Mouse (Mus musculus): ENCODE measurements around the gene Phf23. TPM values are rescaled to one million over a fixed set of nuclear protein-coding genes. Genes with fewer than 3 reads are reported as not detected.
A peak's percentile ranks its signal among the peaks of the same experiment; 100 is the strongest.

Phf23 gene
- polyA plus RNA-seq, 1 experiment from 2014 or later = 48.5 TPM

DNA sequence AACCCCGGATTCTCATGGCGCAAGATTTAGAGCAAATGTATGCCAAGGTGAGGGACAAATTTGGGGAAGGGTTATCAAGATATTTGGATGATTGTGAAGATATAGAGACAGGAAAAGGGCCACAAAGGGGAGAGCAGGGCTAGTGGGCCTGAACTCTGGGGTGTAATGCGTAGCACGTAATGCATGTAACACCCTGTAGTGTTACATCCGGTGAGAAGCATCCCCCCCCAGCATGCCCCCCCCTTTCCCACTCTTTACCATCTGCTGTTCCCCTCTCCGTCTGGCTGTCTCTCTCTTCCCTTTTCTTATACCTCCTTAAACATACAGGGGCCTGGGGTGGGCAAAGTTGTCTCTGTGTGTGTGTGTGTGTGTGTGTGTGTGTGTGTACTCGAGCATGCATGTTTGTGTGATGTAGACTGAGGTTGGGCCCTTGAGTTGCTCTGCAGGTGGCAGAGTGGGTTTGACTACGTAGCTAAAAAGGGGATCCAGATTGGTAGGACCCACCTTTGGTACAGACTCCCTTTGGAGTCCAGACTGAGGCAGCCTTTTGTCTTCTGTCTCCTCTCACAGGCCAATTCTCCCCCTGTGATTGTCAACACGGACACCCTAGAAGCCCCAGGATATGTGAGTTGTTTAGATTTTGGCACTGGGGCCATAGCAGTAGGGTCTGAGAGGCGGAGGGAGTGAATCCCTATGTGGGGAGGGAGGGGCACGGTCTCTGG lies 34.4 kb downstream of the Phf23 start:
- H3K27ac ChIP-seq (ENCODE audit: low read depth, low read length) = 0 out of 2 replicates have a peak overlapping the region, but pooled peaks have one; percentile 77
- H3K4me3 ChIP-seq (ENCODE audit: low read length) = no peak overlapping the region
- 37% methylated on average over 11 of the region's 11 CpGs for WGBS
- peak overlapping the region; percentile 43; the same call in 1 of the 2 replicates for H3K4me2 ChIP-seq (replicated peaks; ENCODE audit: low read depth, low read length)
- peaks cover 48% of the 10 kb centered on the region for H3K4me1 ChIP-seq (ENCODE audit: control insufficient read depth, insufficient read depth, low read length)
- H3K27me3 ChIP-seq (ENCODE audit: control insufficient read depth, insufficient read depth, low read length) = no peaks in the 10 kb centered on the region
- peaks cover 30% of the 10 kb centered on the region for H3K36me3 ChIP-seq (ENCODE audit: control insufficient read depth, insufficient read depth, low read length)
- no peak overlapping the region for H3K9ac ChIP-seq (ENCODE audit: low read depth, low read length)
- no peak for ATAC-seq (ENCODE audit: low FRiP score, low TSS enrichment)
- H3K9me3 ChIP-seq (ENCODE audit: control insufficient read depth, low read length) = no peaks in the 10 kb centered on the region

DNA sequence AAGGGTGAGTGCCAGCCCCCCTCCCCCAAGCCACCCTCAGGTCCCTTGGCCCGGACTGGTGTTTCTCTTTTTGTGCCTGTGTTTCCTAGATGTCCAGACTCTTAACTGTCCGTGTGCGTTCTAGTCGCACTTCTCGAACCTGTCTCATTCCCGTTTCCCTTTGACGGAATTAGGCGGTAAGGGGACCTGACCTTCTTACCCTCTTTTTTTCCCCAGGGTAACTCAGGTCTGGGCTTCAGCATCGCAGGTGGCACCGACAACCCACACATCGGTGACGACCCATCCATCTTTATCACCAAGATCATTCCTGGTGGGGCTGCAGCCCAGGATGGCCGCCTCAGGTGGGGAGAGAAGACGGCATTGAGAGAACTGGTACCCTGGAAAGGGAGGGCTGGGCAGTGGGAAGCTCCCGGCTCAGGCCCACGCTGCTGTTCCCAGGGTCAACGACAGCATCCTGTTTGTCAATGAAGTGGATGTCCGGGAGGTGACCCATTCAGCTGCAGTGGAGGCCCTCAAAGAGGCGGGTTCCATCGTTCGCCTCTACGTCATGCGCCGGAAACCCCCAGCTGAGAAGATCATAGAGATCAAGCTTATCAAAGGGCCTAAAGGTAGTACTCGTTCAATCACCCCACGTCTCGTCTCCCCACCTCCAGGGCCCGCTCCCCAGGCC lies 35.2 kb downstream of the Phf23 start:
- Histone ChIP-seq H3K36me3 (ENCODE audit: control insufficient read depth, insufficient read depth, low read length) (peaks cover 30% of the 10 kb centered on the region), H3K4me1 (ENCODE audit: control insufficient read depth, insufficient read depth, low read length) (peaks cover 44% of the 10 kb centered on the region), H3K9me3 (ENCODE audit: control insufficient read depth, low read length) (no peaks in the 10 kb centered on the region), H3K4me2 (replicated peaks; ENCODE audit: low read depth, low read length) (no peak overlapping the region), H3K4me3 (ENCODE audit: low read length) (no peak overlapping the region), H3K27ac (ENCODE audit: low read depth, low read length) (no peak overlapping the region), H3K27me3 (ENCODE audit: control insufficient read depth, insufficient read depth, low read length) (no peaks in the 10 kb centered on the region), H3K9ac (ENCODE audit: low read depth, low read length) (no peak overlapping the region)
- WGBS = 95% methylated on average over 28 of the region's 28 CpGs
- no peak for ATAC-seq (ENCODE audit: low FRiP score, low TSS enrichment)

DNA sequence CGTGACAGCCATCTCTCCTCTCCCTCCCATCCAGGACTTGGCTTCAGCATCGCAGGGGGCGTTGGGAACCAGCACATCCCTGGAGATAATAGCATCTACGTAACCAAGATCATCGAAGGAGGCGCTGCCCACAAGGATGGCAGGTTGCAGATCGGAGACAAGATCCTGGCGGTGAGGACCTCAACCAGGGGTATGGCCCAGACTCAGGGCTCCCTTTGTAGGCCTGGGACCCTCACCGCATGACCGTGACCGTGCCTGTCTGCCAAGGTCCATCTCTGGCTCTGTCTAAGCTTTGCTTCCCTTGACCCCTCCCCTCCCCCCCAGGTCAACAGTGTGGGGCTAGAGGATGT lies 35.7 kb downstream of the Phf23 start:
- peaks cover 30% of the 10 kb centered on the region for H3K36me3 ChIP-seq (ENCODE audit: control insufficient read depth, insufficient read depth, low read length)
- H3K27ac ChIP-seq (ENCODE audit: low read depth, low read length) = no peak overlapping the region
- H3K4me3 ChIP-seq (ENCODE audit: low read length) = no peak overlapping the region
- ATAC-seq (ENCODE audit: low FRiP score, low TSS enrichment) = no peak
- H3K4me1 ChIP-seq (ENCODE audit: control insufficient read depth, insufficient read depth, low read length) = peaks cover 39% of the 10 kb centered on the region
- H3K9ac ChIP-seq (ENCODE audit: low read depth, low read length) = no peak overlapping the region
- H3K27me3 ChIP-seq (ENCODE audit: control insufficient read depth, insufficient read depth, low read length) = no peaks in the 10 kb centered on the region
- no peak overlapping the region for H3K4me2 ChIP-seq (replicated peaks; ENCODE audit: low read depth, low read length)
- WGBS = 96% methylated on average over 11 of the region's 11 CpGs
- no peaks in the 10 kb centered on the region for H3K9me3 ChIP-seq (ENCODE audit: control insufficient read depth, low read length)

DNA sequence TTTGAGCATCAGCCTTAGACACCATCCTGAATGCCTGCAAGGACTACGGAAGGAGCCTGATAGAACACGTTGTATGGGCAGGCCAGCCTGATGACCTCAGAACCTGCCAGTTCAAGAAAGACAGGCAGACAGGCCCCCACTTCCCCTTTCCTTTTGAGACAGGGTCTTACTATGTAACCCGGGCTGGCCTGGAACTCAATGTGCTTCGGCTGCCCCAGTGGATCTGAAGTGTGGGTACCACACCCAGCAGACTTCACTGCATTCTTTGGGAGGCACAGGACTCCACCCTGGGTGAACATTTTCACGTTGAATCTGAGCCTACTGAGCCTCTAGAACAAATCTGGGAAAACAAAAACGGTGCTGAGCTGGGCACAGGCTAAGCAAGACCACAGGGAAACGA lies 42.6 kb downstream of the Phf23 start:
- WGBS = 80% methylated on average over 7 of the region's 7 CpGs
- no peak for ATAC-seq (ENCODE audit: low FRiP score, low TSS enrichment)

DNA sequence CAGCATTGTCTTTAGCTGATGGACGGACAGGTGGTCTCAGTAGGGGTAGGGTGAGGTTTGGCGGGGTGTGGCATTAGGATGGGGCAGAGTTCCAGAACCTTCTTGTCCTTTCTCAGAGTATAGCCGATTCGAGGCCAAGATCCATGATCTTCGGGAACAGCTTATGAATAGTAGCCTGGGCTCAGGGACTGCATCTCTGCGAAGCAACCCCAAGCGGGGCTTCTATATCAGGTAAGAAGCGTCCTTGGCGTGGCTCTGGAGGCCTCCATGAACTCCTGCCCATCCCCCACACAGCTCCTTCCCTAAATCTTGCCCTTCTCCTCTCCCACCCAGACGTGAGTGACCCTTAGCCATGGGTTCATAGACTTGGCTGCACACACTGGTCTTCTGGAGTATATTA lies 44.1 kb downstream of the Phf23 start:
- Histone ChIP-seq H3K9ac (ENCODE audit: low read depth, low read length) (no peak overlapping the region), H3K27me3 (ENCODE audit: control insufficient read depth, insufficient read depth, low read length) (no peaks in the 10 kb centered on the region), H3K9me3 (ENCODE audit: control insufficient read depth, low read length) (no peaks in the 10 kb centered on the region), H3K4me1 (ENCODE audit: control insufficient read depth, insufficient read depth, low read length) (no peaks in the 10 kb centered on the region), H3K36me3 (ENCODE audit: control insufficient read depth, insufficient read depth, low read length) (peaks cover 39% of the 10 kb centered on the region), H3K4me3 (ENCODE audit: low read length) (no peak overlapping the region), H3K4me2 (replicated peaks; ENCODE audit: low read depth, low read length) (no peak overlapping the region), H3K27ac (ENCODE audit: low read depth, low read length) (no peak overlapping the region)
- 88% methylated on average over 10 of the region's 10 CpGs for WGBS
- no peak for ATAC-seq (ENCODE audit: low FRiP score, low TSS enrichment)

More for the DNA sequence above, 42.6 kb downstream of the Phf23 start:
- H3K4me3 ChIP-seq (ENCODE audit: low read length) = no peak overlapping the region
- H3K36me3 ChIP-seq (ENCODE audit: control insufficient read depth, insufficient read depth, low read length) = peaks cover 26% of the 10 kb centered on the region
- no peak overlapping the region for H3K9ac ChIP-seq (ENCODE audit: low read depth, low read length)
- H3K4me2 ChIP-seq (replicated peaks; ENCODE audit: low read depth, low read length) = no peak overlapping the region
- H3K27me3 ChIP-seq (ENCODE audit: control insufficient read depth, insufficient read depth, low read length) = no peaks in the 10 kb centered on the region
- no peaks in the 10 kb centered on the region for H3K4me1 ChIP-seq (ENCODE audit: control insufficient read depth, insufficient read depth, low read length)
- no peak overlapping the region for H3K27ac ChIP-seq (ENCODE audit: low read depth, low read length)
- no peaks in the 10 kb centered on the region for H3K9me3 ChIP-seq (ENCODE audit: control insufficient read depth, low read length)

DNA sequence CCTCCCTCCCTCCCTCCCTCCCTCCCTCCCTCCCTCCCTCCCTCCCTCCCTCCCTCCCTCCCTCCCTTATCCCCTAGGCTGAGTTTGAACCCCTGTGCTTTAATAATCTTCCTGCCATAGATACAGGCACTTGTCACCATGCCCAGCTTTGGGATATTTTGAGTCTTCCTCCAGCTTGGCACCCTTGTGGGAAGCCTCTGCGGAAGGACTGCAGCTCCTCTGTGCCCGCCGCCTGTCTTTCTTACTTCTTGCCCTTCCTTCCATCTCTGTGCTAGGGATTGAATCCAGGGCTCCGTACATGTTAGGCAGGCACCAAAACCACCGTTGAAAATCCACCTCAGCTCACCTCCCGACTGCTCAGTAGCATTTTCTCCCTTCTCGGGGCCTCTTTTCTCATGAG lies 44.6 kb downstream of the Phf23 start:
- ATAC-seq (ENCODE audit: low FRiP score, low TSS enrichment) = no peak
- 89% methylated on average over 7 of the region's 7 CpGs for WGBS
- Histone ChIP-seq H3K4me2 (replicated peaks; ENCODE audit: low read depth, low read length) (no peak overlapping the region), H3K9me3 (ENCODE audit: control insufficient read depth, low read length) (no peaks in the 10 kb centered on the region), H3K4me3 (ENCODE audit: low read length) (no peak overlapping the region), H3K9ac (ENCODE audit: low read depth, low read length) (no peak overlapping the region), H3K4me1 (ENCODE audit: control insufficient read depth, insufficient read depth, low read length) (no peaks in the 10 kb centered on the region), H3K27ac (ENCODE audit: low read depth, low read length) (no peak overlapping the region), H3K36me3 (ENCODE audit: control insufficient read depth, insufficient read depth, low read length) (peaks cover 41% of the 10 kb centered on the region), H3K27me3 (ENCODE audit: control insufficient read depth, insufficient read depth, low read length) (no peaks in the 10 kb centered on the region)

DNA sequence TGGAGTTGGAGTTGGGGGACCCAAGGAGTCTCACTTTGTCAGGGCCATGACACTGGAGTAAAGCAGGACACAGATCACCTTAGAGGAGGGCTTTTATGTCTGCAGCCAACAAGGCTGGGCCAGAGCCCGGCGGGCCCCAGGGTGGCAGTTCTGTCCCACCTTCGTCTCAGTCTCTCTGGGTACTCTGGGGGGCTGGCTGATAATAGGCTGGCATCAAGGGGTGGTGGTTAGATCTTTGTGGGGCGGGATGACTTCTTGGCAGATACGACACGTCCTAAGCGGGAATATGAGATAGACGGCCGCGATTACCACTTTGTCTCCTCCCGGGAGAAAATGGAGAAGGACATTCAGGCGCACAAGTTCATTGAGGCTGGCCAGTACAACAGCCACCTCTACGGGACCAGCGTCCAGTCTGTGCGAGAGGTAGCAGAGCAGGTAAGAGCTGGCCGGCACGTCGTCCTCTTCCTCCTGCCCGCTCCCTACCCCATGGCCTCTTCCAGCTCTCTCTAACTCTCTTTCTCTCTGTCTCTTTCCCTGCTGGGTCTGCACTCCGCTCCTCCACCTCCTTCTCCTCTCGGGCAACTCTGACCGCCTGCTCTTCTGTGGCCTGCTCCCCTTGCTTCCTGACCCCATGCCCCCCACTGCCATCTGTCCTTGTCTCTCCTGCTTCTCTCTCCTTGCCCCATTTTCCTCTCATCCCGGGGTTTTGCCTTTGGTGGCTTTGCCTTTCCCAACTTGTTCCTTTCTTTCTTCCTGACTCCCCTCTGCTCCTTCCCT lies 46.9 kb downstream of the Phf23 start:
- no peak for ATAC-seq (ENCODE audit: low FRiP score, low TSS enrichment)
- WGBS = 89% methylated on average over 23 of the region's 23 CpGs
- Histone ChIP-seq H3K9me3 (ENCODE audit: control insufficient read depth, low read length) (no peaks in the 10 kb centered on the region), H3K9ac (ENCODE audit: low read depth, low read length) (no peak overlapping the region), H3K4me1 (ENCODE audit: control insufficient read depth, insufficient read depth, low read length) (no peaks in the 10 kb centered on the region), H3K4me3 (ENCODE audit: low read length) (no peak overlapping the region), H3K36me3 (ENCODE audit: control insufficient read depth, insufficient read depth, low read length) (peaks cover 44% of the 10 kb centered on the region), H3K27me3 (ENCODE audit: control insufficient read depth, insufficient read depth, low read length) (no peaks in the 10 kb centered on the region), H3K4me2 (replicated peaks; ENCODE audit: low read depth, low read length) (no peak overlapping the region), H3K27ac (ENCODE audit: low read depth, low read length) (no peak overlapping the region)

DNA sequence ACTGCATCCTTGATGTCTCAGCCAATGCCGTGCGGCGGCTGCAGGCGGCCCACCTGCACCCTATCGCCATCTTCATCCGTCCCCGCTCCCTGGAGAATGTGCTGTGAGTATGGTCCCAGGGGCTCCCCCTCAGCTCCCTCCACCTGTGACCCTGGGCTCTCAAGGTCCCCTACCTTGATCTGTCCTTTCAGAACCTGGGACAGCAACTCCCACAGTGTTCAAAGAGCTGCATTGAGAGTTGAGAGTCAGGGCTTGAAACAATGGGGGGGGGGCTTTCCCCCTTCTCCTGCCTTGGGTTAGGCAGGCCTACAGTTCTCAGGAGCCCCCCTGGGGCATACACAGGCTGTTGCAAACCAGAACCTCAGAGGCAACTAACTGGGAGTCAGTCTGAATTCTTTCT lies 48.1 kb downstream of the Phf23 start:
- Histone ChIP-seq H3K9me3 (ENCODE audit: control insufficient read depth, low read length) (no peaks in the 10 kb centered on the region), H3K27ac (ENCODE audit: low read depth, low read length) (no peak overlapping the region), H3K36me3 (ENCODE audit: control insufficient read depth, insufficient read depth, low read length) (peaks cover 36% of the 10 kb centered on the region)

DNA sequence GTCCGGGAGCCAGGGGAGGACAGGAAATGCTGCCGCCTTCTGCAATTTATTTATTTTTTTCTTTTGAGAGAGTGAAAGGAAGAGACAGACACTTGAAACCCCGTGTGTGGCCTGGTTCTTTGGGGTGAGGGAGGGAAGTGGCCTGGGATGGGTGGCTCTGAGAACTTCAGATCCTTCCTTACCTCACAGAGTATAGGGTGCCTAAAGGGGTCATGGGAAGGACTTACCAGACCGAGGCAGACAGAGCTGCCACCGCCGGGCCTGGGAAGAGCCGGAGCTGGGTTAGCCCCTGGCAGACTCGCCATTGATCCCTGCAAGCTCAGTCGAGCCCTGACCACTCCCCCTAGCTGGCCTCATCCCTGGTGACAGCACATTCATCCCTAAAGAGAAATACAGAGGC lies 49.9 kb downstream of the Phf23 start:
- peak; percentile 74 for ATAC-seq (ENCODE audit: low FRiP score, low TSS enrichment)
- no peak overlapping the region for H3K4me2 ChIP-seq (replicated peaks; ENCODE audit: low read depth, low read length)
- H3K27me3 ChIP-seq (ENCODE audit: control insufficient read depth, insufficient read depth, low read length) = no peaks in the 10 kb centered on the region
- no peak overlapping the region for H3K4me3 ChIP-seq (ENCODE audit: low read length)
- H3K4me1 ChIP-seq (ENCODE audit: control insufficient read depth, insufficient read depth, low read length) = no peaks in the 10 kb centered on the region
- 14% methylated on average over 9 of the region's 9 CpGs for WGBS
- H3K36me3 ChIP-seq (ENCODE audit: control insufficient read depth, insufficient read depth, low read length) = peaks cover 36% of the 10 kb centered on the region
- no peak overlapping the region for H3K9ac ChIP-seq (ENCODE audit: low read depth, low read length)
- no peaks in the 10 kb centered on the region for H3K9me3 ChIP-seq (ENCODE audit: control insufficient read depth, low read length)
- H3K27ac ChIP-seq (ENCODE audit: low read depth, low read length) = no peak overlapping the region

More for the DNA sequence above, 48.1 kb downstream of the Phf23 start:
- H3K4me3 ChIP-seq (ENCODE audit: low read length) = no peak overlapping the region
- H3K4me2 ChIP-seq (replicated peaks; ENCODE audit: low read depth, low read length) = no peak overlapping the region
- no peak for ATAC-seq (ENCODE audit: low FRiP score, low TSS enrichment)
- 88% methylated on average over 7 of the region's 7 CpGs for WGBS
- no peaks in the 10 kb centered on the region for H3K27me3 ChIP-seq (ENCODE audit: control insufficient read depth, insufficient read depth, low read length)
- H3K4me1 ChIP-seq (ENCODE audit: control insufficient read depth, insufficient read depth, low read length) = no peaks in the 10 kb centered on the region
- no peak overlapping the region for H3K9ac ChIP-seq (ENCODE audit: low read depth, low read length)

Data from kidney, embryonic 14.5 days (tissue).